Mouse (Mus musculus) lung, adult 2 months (tissue): ENCODE results near the gene Cyp4f39.

Experiments used
- CTCF ChIP-seq: fragments of 200-500 bp; IDR thresholded peaks from 2 replicates; pipeline ENCODE4 v1.5.1; 2011; ENCODE audit warnings: mild to moderate bottlenecking, low read length, control low read depth; ENCODE audit not compliant: insufficient read depth
- POLR2A ChIP-seq: fragments of 200-500 bp; IDR thresholded peaks from 2 replicates; pipeline ENCODE4 v1.6.1; 2011; ENCODE audit warnings: low read depth, mild to moderate bottlenecking, control low read depth, low read length, borderline replicate concordance; ENCODE audit errors: extremely low read depth

DNA sequence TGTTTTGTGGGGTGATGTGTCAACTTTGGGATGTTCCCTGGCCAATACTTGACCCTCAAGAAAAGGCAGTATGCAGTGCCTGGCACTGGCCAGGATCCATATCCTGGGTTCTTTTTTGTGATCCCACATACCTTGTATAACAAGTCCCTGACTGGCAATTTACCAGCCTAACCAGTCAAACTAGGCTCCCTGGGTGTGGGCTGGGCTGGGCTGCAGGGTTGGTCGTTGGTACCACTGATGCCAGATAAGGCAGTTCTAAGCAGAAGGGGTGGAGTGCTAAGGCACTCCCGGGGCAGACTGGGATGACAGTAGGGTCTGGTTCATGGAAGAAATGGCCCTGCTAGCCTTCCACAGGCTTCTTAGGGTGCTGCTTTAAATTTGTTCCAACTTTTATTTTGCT lies 2.5 kb downstream of the Cyp4f39 start:
- no peak for TF ChIP-seq CTCF
- no peak for TF ChIP-seq POLR2A
